Mouse (Mus musculus) ES-E14 (cell line): ENCODE results near the gene Hist1h3a.

Experiments used
- CHD2 ChIP-seq: IDR thresholded peaks from 2 replicates; pipeline ENCODE4 v1.6.1; 2014; ENCODE audit warnings: mild to moderate bottlenecking, low read depth, low read length, inconsistent platforms
- MAFK ChIP-seq: IDR thresholded peaks from 2 replicates; pipeline ENCODE4 v1.6.1; 2014; ENCODE audit warnings: mild to moderate bottlenecking, low read depth, low read length, inconsistent platforms; ENCODE audit not compliant: insufficient read depth
- ZC3H11A ChIP-seq: IDR thresholded peaks from 2 replicates; pipeline ENCODE4 v1.6.1; 2012; ENCODE audit warnings: low read depth, mild to moderate bottlenecking, inconsistent platforms, low read length, borderline replicate concordance
- ZNF384 ChIP-seq: IDR thresholded peaks from 2 replicates; pipeline ENCODE4 v1.6.1; 2012; ENCODE audit warnings: low read depth, low read length, inconsistent platforms

- no peak for TF ChIP-seq ZNF384
- no peak for TF ChIP-seq ZC3H11A
- no peak for TF ChIP-seq MAFK
- TF ChIP-seq CHD2: no peak
Measured at GRCm38 (mm10) chr13:23729706-23730105, 32.5 kb downstream of the Hist1h3a start.
